Mouse (Mus musculus) left cerebral cortex, postnatal 25 days (tissue): ENCODE measurements around the gene Oosp3. TPM values are rescaled to one million over a fixed set of nuclear protein-coding genes. Genes with fewer than 3 reads are reported as not detected.

Source experiments
- DNase-seq, 2 experiments: peaks; one replicate each; pipeline ENCODE4 v3.0.0; 2022; ENCODE audit warnings: low spot score in 2 of 2, mixed read lengths in 1 of 2
- intact Hi-C: fragments of 180-260 bp; cut with DNase I; formaldehyde crosslinking; loops from one replicate; pipeline ENCODE4 v1.15.1; 2025
- total RNA-seq, 2 experiments: library from RNA; stranded (reverse); gene quantifications; 2 replicates each; pipeline ENCODE4 v1.2.3; 2021

Oosp3 gene
- not detected for total RNA-seq

DNA sequence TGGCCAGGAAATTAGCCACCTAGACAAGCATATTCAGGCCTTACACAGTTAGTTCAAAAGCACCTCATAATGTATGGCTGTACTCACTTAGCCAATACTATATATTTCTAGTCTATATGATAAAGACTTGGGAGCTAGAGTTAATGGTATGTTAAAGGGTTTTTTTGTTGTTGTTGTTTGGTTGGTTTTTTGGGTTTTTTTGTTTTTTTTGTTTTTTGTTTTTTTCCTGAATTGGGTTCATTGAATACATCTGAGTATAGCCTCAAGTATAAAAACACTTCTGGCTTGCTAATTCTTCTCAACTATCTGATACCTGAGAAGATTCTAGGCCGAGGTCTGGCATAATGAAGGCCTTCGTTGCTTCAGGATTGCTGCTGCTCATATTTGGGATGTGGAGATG, at the start of gene Oosp3:
Gene Oosp3 (plus strand): TSS at position 301 of the 400 bp plus-strand sequence.
- DNase-seq = no peak
- intact Hi-C loops = no loop called here

DNA sequence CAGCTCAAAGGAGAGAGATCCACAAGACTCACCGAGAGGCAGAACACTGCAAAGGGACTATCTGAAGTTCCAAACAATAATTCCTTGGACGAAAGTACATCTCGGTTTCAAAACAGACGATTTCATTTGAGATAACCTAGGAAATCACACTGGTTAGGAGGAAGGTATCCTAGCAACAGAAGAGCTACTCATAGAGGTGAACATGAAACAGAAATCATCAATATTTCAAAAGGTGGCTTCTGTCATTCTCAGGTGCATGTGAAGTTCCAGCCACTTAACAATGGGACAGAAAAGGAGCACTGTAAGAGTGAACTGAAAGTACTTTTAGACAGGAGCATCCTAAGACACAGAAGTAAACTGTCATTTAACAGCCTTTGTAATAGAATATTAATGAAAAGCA, 47.3 kb upstream of the Oosp3 start:
- intact Hi-C loops = no loop called here
- DNase-seq = no peak

DNA sequence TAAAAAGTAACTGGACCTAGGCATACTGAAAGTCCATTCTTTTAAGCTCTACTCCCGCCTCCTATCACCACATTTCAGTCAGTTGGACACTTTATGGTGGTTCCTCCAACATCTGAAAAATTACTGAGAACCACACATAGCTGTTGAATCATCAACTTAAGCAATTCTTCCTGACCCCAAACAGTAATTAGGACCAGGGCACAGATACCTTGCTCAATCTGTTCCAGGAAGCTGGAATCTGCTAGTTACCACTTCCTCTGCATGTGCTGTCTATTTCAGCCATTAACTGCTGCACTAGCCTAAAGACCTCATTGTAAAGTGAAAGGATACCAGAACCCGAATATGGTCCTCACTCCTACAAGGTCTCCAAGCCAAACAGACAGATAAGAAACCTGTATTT, 37.7 kb upstream of the Oosp3 start:
- no peak for DNase-seq
- intact Hi-C loops = no loop called here

GRCm38 (mm10) chr19:11660459-11660858, 36.4 kb upstream of the Oosp3 start, which contains the start of gene Oosp2:
Gene Oosp2 (minus strand): TSS chr19:11660559.
- no peak for DNase-seq
- intact Hi-C loops = no loop called here

GRCm38 (mm10) chr19:11661562-11661961, 35.3 kb upstream of the Oosp3 start:
- intact Hi-C loops = no loop called here
- no peak for DNase-seq

GRCm38 (mm10) chr19:11690839-11691238, 6.0 kb upstream of the Oosp3 start, which contains the start of gene Oosp1:
Gene Oosp1 (minus strand): TSS chr19:11691150.
- intact Hi-C loops = no loop called here
- no peak for DNase-seq

DNA sequence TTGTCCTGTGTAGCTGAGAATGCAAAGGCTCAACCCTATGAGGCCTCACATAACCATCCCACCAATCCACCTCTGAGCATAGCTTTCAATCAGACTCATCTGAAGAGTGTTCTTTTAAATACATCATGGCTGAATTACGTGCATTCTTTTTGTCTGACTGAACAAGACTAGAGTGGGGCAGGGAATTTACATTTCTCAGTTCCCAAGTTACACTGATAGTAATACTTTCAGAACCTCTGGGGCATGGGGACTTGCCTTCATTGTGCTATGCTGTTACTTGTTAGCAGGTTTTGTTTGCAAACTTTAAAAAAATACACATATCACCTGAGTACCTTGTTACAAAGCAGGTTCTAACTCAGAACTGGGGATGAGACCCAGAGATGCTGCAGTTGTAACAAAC, 5.4 kb upstream of the Oosp3 start:
- DNase-seq = no peak
- intact Hi-C loops = no loop called here

DNA sequence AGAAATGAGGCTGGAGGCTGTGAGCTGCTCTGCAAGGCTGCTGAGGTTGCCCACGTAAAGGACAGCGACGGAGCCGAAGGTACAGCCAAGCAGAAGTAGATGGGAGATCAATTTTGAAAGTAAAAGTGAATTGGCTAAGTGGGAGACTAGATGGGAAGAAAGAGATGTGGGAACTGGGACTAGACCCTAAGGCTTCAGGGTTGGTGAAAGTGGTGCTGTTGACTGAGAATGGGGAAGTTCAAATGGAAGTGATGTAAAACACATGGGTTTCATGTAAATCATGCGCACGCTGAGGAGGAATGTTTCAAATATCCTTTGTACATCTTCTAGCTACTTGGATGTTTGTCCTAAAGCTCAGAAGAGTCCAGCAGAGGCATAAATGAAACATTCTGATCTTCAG, 1.5 kb downstream of the Oosp3 start:
- DNase-seq = no peak
- intact Hi-C loops = no loop called here

DNA sequence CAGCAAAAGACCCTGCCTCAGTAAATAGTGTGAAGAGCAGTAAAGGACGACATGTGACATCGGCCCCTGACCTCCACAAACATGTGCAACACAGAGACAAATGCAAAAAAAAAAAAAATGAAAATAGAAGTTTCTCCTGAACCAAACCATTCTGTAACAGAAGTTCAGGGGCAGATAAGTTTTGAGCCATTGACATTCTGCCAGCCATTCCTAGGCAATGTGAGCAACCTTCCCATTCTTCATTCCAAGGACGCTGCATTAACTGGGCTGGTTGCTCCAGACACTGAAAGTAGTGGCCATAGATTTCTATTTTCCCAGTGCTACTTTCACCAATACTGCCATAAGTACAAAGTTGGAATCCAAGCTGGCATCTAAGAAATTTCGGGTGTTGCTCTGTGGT, 15.6 kb downstream of the Oosp3 start:
- intact Hi-C loops = no loop called here
- DNase-seq = no peak

DNA sequence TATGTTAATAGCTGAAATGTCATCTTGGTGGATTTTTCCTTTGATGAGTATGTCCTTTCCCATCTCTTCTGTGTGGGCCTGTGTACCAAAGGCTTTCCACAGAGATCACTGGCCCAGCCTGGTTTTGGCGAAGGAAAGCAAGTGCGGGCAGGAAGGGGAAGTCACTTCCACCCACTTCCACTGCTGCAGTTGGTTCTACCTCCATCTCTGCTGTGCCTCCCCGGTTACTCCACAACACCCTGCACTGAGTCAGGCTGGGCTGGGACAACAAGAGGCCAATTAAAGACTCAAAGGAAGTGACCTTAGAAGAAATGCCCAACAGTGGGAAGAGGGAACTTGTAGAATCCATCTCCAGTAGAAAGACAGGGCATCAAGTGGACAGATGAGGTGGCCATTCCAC, 23.2 kb downstream of the Oosp3 start:
- DNase-seq = no peak
- intact Hi-C loops = no loop called here

GRCm38 (mm10) chr19:11723870-11724269, 27.0 kb downstream of the Oosp3 start:
- no peak for DNase-seq
- intact Hi-C loops = no loop called here

GRCm38 (mm10) chr19:11724275-11724674, 27.4 kb downstream of the Oosp3 start:
- no peak for DNase-seq
- intact Hi-C loops = no loop called here

- intact Hi-C loops = no loop called here
- DNase-seq = no peak
Observed at GRCm38 (mm10) chr19:11725915-11726314, 29.1 kb downstream of the Oosp3 start.

GRCm38 (mm10) chr19:11727304-11727703, 30.4 kb downstream of the Oosp3 start:
- no peak for DNase-seq
- intact Hi-C loops = no loop called here

DNA sequence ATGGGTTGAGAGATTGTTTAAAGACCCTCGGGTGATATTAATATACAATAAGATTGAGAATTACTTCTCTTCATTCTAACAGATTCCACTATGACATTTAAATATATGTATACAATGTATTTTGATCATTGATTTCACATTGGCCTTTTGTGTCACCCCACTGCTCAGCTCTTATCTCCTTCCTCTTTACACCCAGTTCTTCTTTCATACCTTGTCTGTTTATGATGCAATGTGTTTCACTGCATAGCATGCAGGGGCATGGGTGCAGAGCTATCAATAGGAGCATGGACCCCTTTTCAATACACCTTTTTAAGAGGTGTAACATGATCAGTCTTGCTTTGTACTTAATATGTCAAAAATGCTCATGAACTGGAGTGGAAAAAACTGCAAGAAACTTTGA, 33.4 kb downstream of the Oosp3 start:
- intact Hi-C loops = no loop called here
- DNase-seq = no peak

- DNase-seq = no peak
- intact Hi-C loops = no loop called here
Observed at GRCm38 (mm10) chr19:11736455-11736854, 39.6 kb downstream of the Oosp3 start.

GRCm38 (mm10) chr19:11745680-11746079, 48.8 kb downstream of the Oosp3 start:
- DNase-seq = no peak
- intact Hi-C loops = no loop called here

DNA sequence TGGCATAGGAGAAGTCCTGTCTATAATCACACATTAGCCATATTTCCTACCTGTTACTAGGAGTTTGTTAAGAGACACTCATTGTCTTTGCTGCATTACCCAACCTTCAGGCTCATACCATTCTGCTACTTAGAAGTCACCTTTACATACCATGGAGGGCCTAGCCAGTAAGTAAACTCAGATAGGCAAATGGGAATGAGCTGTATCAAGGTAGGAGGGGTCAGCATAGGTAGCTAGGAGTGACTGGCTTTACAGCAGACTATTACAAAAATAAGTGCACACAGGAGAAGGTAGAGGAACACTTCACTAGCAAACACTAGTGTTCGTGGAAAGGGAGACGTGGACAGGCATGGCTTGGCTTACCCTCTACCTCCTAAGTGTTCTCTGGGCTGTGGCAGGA, 50.4 kb downstream of the Oosp3 start, which contains the start of gene Gif:
Gene Gif (plus strand): TSS at position 257 of the 400 bp plus-strand sequence.
- no peak for DNase-seq
- intact Hi-C loops = no loop called here

Other genes with a start within 250 kb of the Oosp3 start
- gene Ms4a6c, start 227.7 kb upstream of the Oosp3 start, total RNA-seq = 1 to 10 TPM; 1.5 to 1.7 TPM
- under 1 TPM; 0.30 to 0.39 TPM for gene Gm8369, start 211.1 kb upstream of the Oosp3 start, total RNA-seq
- 1 to 10 TPM in 1 of 2 experiments, under 1 TPM in 1; 0.96 to 2.0 TPM for gene Ms4a6b, start 180.5 kb upstream of the Oosp3 start, total RNA-seq
- not detected for gene Ms4a4d, start 160.3 kb upstream of the Oosp3 start, total RNA-seq
- 1 to 10 TPM; 1.2 to 1.8 TPM for gene Ms4a6d, start 92.2 kb upstream of the Oosp3 start, total RNA-seq
- not detected for gene Ms4a2, start 73.3 kb upstream of the Oosp3 start, total RNA-seq
- gene Ms4a3, start 56.2 kb upstream of the Oosp3 start, total RNA-seq = not detected
- gene Oosp2, start 36.5 kb upstream of the Oosp3 start, total RNA-seq = not detected
- gene Oosp1, start 5.9 kb upstream of the Oosp3 start, total RNA-seq = not detected
- gene Gif, start 50.5 kb downstream of the Oosp3 start, total RNA-seq = not detected
- gene Mrpl16, start 73.3 kb downstream of the Oosp3 start, total RNA-seq = 10 to 100 TPM; 38.4 to 39.8 TPM
- gene Stx3, start 122.3 kb downstream of the Oosp3 start, total RNA-seq = 10 to 100 TPM; 20.9 to 21.6 TPM
- not detected for gene Olfr1417, start 142.2 kb downstream of the Oosp3 start, total RNA-seq
- not detected for gene Olfr1418, start 164.0 kb downstream of the Oosp3 start, total RNA-seq
- not detected for gene Olfr1419, start 178.1 kb downstream of the Oosp3 start, total RNA-seq
- gene Olfr1420, start 189.5 kb downstream of the Oosp3 start, total RNA-seq = not detected
- 10 to 100 TPM; 18.7 to 21.0 TPM for gene Patl1, start 215.3 kb downstream of the Oosp3 start, total RNA-seq